Mouse (Mus musculus): ENCODE results near the gene Rnf145.
A peak's percentile ranks its signal among the peaks of the same experiment; 100 is the strongest.

Gene Rnf145

DNA sequence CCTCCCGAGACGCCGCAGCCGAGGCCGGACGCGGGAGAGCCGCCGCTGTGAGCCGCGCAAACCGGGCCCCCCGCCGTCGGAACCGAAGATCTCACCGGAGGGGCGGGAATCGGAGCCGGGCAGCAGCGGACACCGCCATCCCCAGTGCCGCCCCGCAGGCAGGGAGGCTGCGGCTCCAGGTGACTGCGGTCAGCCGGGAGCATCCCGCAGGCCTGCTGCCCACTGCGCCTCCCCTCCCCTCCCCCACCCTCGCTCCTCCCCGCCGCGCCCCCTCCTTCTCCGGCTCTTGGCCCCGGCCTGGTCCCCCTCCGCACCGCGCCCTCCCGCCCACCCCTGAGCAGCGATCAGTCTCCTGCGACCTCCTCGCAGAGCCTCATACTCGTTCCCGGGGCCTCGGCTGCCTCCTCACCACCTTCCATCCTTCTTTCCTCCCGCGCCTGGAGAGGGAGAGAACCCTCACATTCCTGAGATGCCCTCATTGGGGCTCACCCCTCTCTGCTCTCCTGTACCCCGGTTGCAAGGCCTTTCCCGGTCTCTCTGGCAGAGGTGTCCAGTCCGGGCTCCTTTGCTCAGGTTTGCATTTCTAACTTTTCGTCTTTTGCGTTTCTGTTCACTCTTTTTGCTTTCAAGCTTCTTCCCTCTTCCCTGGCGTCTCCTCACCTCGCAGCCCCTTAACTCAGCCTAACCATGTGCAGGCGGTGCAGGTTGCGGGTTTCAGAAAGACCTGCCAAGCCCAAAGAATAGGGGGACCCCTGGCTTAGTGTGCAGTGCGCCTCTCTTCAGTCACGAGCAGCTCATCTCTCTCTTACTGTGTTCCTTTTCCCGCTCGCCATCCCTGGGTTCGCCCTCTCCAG lies 559 bp downstream of the Rnf145 start:
- peak; percentile 33 for DNase-seq (ENCODE audit: low read depth, low spot score)
- Histone ChIP-seq H3K27me3 (ENCODE audit: control insufficient read depth, insufficient read depth, low read length, poor library complexity, severe bottlenecking) (no peaks in the 10 kb centered on the region), H3K36me3 (ENCODE audit: control insufficient read depth, insufficient read depth, low read length, poor library complexity, severe bottlenecking) (peaks cover 5% of the 10 kb centered on the region; the same call in 1 of the 2 replicates)

DNA sequence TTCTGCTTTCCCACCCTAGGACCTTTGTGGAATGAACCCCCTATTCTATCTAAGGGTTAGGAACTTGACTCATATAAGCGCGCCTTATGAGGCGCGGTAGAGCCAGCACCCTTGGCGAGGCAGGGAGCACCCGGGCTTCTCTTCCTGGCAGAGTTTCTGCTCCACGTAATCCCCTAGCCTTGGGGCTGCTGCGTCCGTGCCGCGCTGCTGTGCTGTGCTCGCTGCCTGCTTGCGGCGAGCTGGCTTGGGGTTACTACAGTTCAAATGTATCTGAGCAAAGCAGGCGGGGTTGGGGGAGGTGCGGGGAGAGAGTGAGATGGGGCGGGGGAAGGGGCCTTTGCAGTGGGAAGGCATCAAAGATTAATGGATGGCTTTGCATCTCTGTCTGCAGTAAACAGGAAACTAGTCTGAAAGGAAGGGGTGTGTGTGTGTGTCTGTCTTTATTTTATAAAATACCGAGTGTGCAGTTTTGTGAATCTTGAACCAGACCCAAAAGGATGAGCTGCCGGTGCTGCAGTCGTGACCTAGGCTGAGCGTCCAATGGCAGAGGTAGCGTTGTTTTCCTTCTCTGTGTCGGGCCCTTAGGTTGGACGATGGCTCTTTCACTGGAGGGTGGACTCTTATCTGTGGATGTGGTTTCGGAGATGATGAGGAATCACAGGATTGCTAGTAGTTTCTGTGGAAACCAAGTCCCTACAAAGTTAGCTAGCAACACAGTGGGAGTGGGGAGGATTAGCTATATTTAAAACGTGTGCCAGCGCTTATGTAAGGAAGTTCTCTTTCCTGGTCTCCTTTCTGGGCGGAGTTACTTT lies 1.4 kb downstream of the Rnf145 start:
- DNase-seq (ENCODE audit: low read depth, low spot score), result peak; percentile 75
- H3K27me3 ChIP-seq (ENCODE audit: control insufficient read depth, insufficient read depth, low read length, poor library complexity, severe bottlenecking), result no peaks in the 10 kb centered on the region

DNA sequence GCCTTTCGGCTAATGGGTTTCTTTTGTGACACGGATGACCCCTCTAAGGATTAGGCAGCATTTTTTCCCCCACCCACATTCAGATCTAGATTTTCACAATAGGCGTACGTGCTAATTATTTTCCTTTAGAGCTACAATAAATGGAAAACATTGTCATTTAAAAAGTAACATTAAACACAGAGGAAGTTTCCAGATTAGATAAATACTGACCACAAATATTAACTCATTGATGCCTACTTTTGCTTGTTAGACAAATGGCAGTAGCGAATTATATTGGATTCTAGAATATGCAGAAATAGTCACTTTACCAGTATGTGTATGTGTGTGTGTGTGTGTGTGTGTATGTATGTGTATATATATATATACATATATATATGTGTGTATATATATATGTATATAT lies 3.8 kb downstream of the Rnf145 start:
- Histone ChIP-seq H3K27me3 (ENCODE audit: control insufficient read depth, insufficient read depth, low read length, poor library complexity, severe bottlenecking) (no peaks in the 10 kb centered on the region), H3K36me3 (ENCODE audit: control insufficient read depth, insufficient read depth, low read length, poor library complexity, severe bottlenecking) (peaks cover 19% of the 10 kb centered on the region)
- no peak for DNase-seq (ENCODE audit: low read depth, low spot score)

More for the DNA sequence above, 1.4 kb downstream of the Rnf145 start:
- peaks cover 12% of the 10 kb centered on the region; the same call in 1 of the 2 replicates for H3K36me3 ChIP-seq (ENCODE audit: control insufficient read depth, insufficient read depth, low read length, poor library complexity, severe bottlenecking)

DNA sequence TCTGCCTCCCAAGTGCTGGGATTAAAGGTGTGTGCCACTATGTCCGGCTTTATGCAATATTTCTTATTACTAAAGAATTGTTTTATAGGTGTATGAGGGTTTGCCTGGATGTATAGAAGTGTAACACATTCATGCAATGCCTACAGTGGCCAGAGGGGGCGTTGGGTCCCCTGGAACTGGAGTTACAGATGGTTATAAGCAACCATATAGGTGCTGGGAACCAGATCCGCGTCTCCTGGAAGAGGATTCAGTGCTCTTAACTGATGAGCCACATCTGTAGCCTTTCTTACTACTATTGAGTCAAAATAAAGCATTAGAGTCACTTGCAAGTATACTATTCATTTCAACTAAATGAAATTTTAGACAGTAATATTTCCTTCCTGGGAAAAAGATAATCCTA lies 7.0 kb downstream of the Rnf145 start:
- peaks cover 22% of the 10 kb centered on the region for H3K36me3 ChIP-seq (ENCODE audit: control insufficient read depth, insufficient read depth, low read length, poor library complexity, severe bottlenecking)
- DNase-seq (ENCODE audit: low read depth, low spot score), result peak; percentile 53
- no peaks in the 10 kb centered on the region for H3K27me3 ChIP-seq (ENCODE audit: control insufficient read depth, insufficient read depth, low read length, poor library complexity, severe bottlenecking)

DNA sequence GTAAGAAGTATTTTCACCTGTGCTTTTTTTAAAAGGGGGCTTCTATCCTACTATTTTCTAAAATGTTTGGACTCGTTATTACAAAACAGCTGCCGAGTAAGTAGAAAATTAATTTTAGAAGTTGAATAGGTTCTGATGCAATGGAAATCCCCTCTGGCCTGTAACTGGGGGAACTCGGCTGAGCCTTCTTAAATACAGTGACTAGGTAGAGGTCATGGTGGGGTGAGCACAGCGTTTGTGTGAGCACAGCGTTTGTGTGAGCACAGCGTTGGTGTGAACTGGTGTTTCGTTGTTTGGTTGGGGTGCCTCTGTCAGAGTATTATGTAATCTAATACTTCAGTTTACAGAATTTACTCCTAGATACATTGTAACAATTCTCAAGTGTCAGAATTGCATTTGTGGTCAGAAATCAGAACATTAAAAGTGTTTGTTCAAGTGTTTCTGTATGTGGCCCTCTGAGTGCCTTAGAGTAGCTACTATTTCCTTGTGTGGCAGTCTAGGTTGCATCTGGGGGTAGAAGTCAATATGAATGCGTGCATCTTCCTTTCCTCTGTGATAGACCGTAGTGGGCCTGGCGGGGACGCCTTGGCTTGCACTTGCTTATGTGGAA lies 8.0 kb downstream of the Rnf145 start:
- peak; percentile 85 for DNase-seq (ENCODE audit: low read depth, low spot score)
- peaks cover 22% of the 10 kb centered on the region for H3K36me3 ChIP-seq (ENCODE audit: control insufficient read depth, insufficient read depth, low read length, poor library complexity, severe bottlenecking)
- H3K27me3 ChIP-seq (ENCODE audit: control insufficient read depth, insufficient read depth, low read length, poor library complexity, severe bottlenecking), result no peaks in the 10 kb centered on the region

DNA sequence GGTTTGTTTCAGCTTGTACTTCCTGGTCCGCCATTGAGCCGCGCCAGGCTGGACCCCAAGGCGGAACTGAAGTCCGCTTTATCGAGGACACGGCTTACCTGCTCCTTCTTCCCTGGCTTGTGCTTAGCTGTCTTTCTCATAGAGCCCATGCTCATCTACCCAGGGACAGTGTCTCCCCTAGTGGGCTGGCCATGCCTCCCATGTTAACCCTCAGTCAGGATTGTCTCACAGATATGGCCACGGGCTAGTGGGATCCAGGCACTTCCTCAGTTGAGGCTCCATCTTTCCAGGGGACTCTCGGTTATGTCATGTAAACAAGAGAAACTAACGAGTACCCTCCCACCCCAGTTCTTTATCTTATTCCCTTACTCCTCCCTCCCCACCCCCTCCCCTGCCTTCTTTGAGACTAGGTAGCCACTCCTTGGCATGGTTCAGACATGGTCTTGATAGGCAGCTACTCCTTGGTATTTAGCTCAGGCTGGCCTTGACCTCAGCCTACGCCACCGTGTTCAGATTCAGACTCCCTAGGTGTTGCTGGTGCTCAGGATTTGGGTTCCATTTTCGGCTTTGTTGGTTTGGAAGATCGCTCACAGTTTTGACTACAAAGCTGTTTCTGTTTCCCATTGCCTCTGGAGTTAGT lies 9.9 kb downstream of the Rnf145 start:
- Histone ChIP-seq H3K36me3 (ENCODE audit: control insufficient read depth, insufficient read depth, low read length, poor library complexity, severe bottlenecking) (peaks cover 31% of the 10 kb centered on the region), H3K27me3 (ENCODE audit: control insufficient read depth, insufficient read depth, low read length, poor library complexity, severe bottlenecking) (no peaks in the 10 kb centered on the region)
- DNase-seq (ENCODE audit: low read depth, low spot score), result peak; percentile 9

DNA sequence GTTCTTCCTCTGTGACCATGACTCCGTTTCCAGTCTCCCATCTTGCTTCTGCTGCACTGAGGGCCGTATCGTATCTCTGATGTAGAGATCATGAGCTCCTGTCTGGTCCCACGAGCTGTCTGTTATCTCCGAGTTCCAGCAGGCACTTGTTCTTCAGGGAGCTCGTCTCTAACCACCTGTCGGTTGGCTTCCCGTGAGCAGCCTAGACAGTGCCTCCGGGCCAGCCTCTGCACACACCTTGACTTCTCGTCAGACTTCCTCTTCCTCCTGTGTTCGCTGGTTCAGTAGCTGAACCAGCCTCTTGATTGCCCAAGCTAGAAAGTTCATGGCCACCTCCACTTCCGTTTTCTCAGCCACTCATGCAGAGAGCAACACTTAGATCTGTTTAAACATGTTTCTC lies 10.4 kb downstream of the Rnf145 start:
- DNase-seq (ENCODE audit: low read depth, low spot score), result peak; percentile 90

DNA sequence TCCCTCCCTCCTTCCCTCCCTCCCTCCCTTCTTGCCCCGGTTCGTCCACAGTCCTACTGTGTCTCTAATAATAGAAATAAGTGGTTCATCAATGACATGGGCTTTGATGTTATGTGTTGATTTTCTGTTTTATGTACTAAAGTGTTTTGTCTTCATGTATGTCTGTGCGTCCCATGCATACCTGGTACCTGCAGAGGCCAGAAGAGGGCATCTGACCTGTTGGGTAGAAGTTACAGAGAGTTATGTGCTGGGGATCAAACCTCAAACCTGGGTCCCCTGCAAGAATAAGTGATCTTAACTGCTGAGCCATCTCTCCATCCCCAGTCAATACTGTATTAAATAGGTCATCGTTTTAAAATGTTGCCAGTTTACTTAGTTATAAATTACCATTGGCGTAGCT lies 11.0 kb downstream of the Rnf145 start:
- peak; percentile 56 for DNase-seq (ENCODE audit: low read depth, low spot score)
- no peaks in the 10 kb centered on the region for H3K27me3 ChIP-seq (ENCODE audit: control insufficient read depth, insufficient read depth, low read length, poor library complexity, severe bottlenecking)

More for the DNA sequence above, 10.4 kb downstream of the Rnf145 start:
- peaks cover 29% of the 10 kb centered on the region for H3K36me3 ChIP-seq (ENCODE audit: control insufficient read depth, insufficient read depth, low read length, poor library complexity, severe bottlenecking)
- H3K27me3 ChIP-seq (ENCODE audit: control insufficient read depth, insufficient read depth, low read length, poor library complexity, severe bottlenecking), result no peaks in the 10 kb centered on the region

DNA sequence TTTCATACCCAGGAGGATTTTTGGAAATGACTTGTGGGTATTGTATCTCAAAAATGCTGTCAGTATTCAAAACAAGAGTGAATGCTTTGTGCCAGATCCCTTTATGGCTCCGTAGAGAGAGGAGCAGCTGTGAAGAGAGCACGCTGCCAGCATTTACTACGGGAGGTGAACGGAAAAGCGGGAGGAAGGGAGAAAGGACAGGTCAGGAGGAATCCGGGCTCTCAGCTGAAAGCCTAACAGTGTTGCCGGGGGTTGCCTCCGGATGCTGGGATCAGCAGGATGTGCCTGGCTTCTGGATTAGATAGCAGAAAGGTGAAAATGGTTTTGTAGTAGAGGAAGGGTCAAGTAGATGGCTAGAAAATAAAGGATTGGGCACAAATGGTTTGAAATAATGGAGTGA lies 11.6 kb downstream of the Rnf145 start:
- no peak for DNase-seq (ENCODE audit: low read depth, low spot score)
- no peaks in the 10 kb centered on the region for H3K27me3 ChIP-seq (ENCODE audit: control insufficient read depth, insufficient read depth, low read length, poor library complexity, severe bottlenecking)
- peaks cover 22% of the 10 kb centered on the region for H3K36me3 ChIP-seq (ENCODE audit: control insufficient read depth, insufficient read depth, low read length, poor library complexity, severe bottlenecking)

More for the DNA sequence above, 11.0 kb downstream of the Rnf145 start:
- H3K36me3 ChIP-seq (ENCODE audit: control insufficient read depth, insufficient read depth, low read length, poor library complexity, severe bottlenecking), result peaks cover 27% of the 10 kb centered on the region

DNA sequence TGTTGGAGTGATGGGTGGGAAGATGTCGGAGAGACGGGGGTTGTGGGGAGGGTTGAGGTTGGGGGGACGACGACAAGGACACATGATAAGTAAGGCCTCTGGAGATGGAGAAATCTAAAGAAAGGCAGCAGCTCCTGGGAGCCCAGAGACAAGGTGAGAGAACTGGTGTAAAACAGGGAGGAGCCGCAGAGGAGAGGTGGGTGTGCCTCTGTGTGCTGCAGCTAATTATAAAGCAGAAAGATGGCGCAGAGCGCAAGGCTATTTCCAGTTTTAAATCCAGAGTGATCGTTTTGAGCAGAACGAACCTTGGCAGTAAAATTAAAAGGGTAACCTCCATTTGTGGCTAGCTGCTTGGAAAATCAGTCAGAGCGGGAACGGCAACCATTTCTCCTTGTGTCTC lies 12.1 kb downstream of the Rnf145 start:
- Histone ChIP-seq H3K27me3 (ENCODE audit: control insufficient read depth, insufficient read depth, low read length, poor library complexity, severe bottlenecking) (no peaks in the 10 kb centered on the region), H3K36me3 (ENCODE audit: control insufficient read depth, insufficient read depth, low read length, poor library complexity, severe bottlenecking) (peaks cover 22% of the 10 kb centered on the region)
- DNase-seq (ENCODE audit: low read depth, low spot score), result no peak

DNA sequence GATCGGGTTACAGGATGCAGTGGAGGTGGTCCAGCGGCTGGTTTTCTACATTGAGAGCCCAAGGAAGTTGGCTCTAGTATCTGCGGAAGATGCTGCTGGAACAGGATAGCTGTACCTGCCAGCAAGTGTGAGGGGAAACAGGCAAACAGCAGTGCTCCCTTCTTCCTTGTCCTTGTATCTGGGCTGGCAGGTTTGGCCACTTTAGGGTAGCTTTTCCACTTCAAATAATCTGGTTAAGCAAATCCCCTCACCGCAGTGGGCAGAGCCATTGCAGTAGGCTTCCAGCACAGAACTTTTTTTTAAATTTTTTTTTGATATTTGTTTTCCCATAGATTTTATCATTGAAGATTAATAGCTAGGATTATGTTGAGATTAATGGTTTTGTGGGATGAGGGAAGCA lies 12.9 kb downstream of the Rnf145 start:
- no peak for DNase-seq (ENCODE audit: low read depth, low spot score)
- no peaks in the 10 kb centered on the region for H3K27me3 ChIP-seq (ENCODE audit: control insufficient read depth, insufficient read depth, low read length, poor library complexity, severe bottlenecking)
- peaks cover 22% of the 10 kb centered on the region for H3K36me3 ChIP-seq (ENCODE audit: control insufficient read depth, insufficient read depth, low read length, poor library complexity, severe bottlenecking)

DNA sequence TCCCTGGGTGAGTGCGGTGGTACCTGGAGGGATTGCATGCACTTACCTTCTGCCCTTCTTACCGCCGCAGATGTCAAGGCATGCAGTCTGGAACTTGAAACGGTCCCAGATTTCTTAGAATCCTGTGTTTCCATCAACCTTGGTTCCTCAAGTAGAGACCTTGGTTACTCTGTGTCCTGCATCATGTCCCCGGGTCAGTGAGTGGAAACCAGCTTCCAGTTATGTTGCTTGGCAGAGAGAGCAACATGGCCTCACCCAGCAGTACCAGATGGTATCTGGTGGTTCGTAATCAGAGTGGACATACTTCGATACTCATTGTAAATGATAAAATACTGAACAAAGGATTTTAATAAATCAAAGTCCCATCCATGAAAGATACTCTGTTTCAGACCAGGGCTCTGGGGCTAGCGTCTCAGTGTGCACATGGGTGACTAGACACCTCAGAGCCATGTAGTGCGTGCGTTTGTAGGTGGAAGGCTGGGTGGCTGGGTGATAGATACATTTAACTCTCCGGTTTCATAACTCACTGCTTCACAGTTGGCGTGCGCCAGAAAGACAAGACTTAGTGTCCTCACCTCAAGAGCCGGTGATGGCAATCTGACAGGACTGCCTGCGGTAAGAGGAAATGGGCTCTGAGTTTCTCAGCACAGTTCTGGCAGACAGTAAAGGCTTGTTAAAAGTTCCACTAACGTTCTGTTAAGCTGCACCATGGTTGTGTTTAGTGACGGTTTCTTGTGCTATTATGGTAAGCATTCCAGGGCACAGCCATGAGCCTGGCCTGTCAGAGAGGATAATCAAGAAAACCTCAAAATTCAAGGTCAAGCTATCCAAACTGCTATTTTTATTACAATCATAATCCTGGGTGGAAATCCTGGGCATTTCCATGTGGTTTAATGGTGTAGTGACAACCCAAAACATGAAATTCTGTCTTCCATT lies 14.3 kb downstream of the Rnf145 start:
- peaks cover 19% of the 10 kb centered on the region for H3K36me3 ChIP-seq (ENCODE audit: control insufficient read depth, insufficient read depth, low read length, poor library complexity, severe bottlenecking)
- no peak for DNase-seq (ENCODE audit: low read depth, low spot score)
- H3K27me3 ChIP-seq (ENCODE audit: control insufficient read depth, insufficient read depth, low read length, poor library complexity, severe bottlenecking), result no peaks in the 10 kb centered on the region

DNA sequence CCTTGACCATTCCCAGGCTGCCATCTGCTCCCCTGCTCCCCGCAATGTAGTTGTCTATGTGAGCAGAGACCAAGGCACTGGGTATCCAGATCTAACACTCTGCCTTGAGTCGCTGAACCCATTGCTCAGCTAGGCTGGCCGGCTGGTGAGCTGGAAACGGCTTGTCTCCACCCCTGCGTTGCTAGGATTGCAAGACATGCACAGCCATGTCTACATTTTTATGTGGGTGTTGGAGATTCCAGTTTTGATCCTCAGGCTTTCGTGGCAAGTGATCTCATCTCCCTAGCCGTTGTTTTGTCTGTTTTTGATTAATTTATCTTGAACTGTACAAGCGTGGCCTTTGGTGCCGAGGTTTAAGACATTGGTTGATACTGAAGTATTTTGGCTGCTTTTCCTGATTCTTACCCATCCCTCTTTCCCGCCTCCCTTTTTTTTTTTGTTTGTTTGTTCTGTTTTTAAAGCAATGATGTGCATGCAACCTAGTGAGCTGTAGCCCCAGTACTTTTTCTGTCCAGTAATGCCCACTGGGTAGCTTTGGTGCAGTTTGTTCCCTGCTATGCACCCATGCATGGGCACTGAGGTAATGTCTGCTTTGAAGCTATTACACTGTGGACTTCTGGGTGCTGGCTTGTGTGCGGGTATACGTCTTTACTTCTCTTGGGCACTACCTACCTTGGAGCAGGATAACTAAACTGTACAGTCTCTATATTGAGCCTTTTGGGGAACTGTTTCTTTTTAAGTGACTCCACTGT lies 16.4 kb downstream of the Rnf145 start:
- DNase-seq (ENCODE audit: low read depth, low spot score), result no peak
- peaks cover 15% of the 10 kb centered on the region for H3K36me3 ChIP-seq (ENCODE audit: control insufficient read depth, insufficient read depth, low read length, poor library complexity, severe bottlenecking)

More for the DNA sequence above, 16.4 kb downstream of the Rnf145 start:
- H3K27me3 ChIP-seq (ENCODE audit: control insufficient read depth, insufficient read depth, low read length, poor library complexity, severe bottlenecking), result no peaks in the 10 kb centered on the region

Data from splenic B cell, adult 2 months (primary cell).